Mouse (Mus musculus) ES-Bruce4 (cell line): ENCODE results near the gene Rsl1d1.

Source experiments
- CTCF ChIP-seq: IDR thresholded peaks from one replicate; pipeline ENCODE4 v1.8.1; 2011; ENCODE audit warnings: low read depth, low read length
- EP300 ChIP-seq: IDR thresholded peaks from 2 replicates; pipeline ENCODE4 v1.6.1; 2011; ENCODE audit warnings: low read depth, low read length; ENCODE audit not compliant: insufficient read depth
- POLR2A ChIP-seq: IDR thresholded peaks from one replicate; pipeline ENCODE4 v1.8.1; 2011; ENCODE audit warnings: low read length; ENCODE audit not compliant: insufficient read depth

GRCm38 (mm10) chr16:11176208-11176883 is 26.8 kb downstream of the Rsl1d1 start, which contains the start of gene Zc3h7a:
- TF ChIP-seq CTCF (peak; percentile 58), POLR2A (no peak), EP300 (no peak)
